Mouse (Mus musculus) embryo, embryonic 11.5 days (tissue): Measurements from ENCODE around the gene Tspan4.

Source experiments
- DNase-seq: peaks from one replicate; pipeline ENCODE4 v3.0.0-alpha.2; 2012; ENCODE audit warnings: low read depth, low spot score

The Tspan4 gene

DNA sequence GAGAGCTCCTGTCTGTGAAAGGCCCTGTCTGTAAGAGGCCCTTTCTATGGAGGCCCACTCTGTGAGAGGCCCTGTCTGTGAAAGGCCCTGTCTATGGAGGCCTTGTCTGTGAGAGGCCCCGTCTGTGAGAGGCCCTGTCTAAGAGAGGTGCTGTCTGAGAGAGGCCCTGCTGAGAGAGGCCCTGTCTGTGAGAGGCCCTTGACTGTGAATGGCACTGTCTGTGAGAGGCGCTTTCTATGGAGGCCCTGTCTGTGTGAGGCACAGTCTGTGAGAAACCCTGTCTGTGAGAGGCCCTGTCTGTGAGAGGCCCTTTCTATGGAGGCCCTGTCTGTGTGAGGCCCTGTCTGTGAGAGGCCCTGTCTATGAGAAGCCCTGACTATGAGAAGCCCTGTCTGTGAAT is 31.2 kb downstream of the Tspan4 start:
- DNase-seq, result no peak

GRCm38 (mm10) chr7:141508160-141508559 is 33.1 kb downstream of the Tspan4 start:
- no peak for DNase-seq

- DNase-seq, result no peak
Observed at GRCm38 (mm10) chr7:141510196-141510595, 35.2 kb downstream of the Tspan4 start.

DNA sequence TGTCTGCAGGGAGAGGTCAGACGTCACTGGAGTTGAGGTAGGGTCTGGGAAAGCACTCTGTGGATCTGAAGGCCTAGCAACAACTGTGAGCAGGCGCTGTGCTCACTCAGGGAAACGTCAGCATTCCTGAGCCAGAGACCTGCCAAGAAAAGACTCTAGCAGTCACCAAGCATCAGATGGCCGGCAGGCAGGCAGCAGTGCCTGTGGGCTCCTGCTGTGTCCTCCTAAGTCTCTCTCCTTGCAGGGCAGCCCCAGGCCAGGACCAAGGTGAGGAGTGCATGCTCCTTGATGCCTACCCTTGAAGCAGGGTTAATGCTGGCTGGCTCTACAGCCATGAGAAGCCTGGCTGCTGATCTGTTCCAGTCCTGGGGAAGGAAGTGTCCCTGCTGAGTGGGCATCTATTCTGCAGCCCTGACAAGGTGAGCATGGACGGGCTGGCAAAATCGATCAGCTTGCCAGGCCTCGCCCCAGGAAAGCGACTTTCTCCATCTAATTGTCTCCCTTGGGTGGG is 35.7 kb downstream of the Tspan4 start:
- no peak for DNase-seq

GRCm38 (mm10) chr7:141517638-141518037 is 42.6 kb downstream of the Tspan4 start:
- no peak for DNase-seq

- no peak for DNase-seq
Observed at GRCm38 (mm10) chr7:141518296-141518695, 43.3 kb downstream of the Tspan4 start.

DNA sequence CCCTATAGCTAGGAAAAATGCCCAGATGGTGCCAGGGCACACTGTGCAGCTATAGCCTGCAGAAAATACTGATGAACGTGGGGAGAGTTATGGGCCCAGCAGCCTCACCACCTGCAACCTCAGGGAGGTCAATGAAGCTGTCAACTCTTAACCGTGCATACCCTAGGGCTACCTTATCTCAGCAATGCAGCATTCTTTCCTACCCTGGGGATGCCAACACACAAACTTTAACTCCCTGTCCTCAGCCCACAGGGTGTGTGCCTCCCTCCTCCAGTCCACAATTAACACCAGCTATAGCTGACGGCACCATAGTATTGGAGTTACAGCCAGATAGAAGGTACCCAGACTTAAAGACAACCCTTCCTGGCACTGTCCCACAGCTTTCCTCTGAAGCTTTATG is 43.9 kb downstream of the Tspan4 start:
- DNase-seq, result no peak

DNA sequence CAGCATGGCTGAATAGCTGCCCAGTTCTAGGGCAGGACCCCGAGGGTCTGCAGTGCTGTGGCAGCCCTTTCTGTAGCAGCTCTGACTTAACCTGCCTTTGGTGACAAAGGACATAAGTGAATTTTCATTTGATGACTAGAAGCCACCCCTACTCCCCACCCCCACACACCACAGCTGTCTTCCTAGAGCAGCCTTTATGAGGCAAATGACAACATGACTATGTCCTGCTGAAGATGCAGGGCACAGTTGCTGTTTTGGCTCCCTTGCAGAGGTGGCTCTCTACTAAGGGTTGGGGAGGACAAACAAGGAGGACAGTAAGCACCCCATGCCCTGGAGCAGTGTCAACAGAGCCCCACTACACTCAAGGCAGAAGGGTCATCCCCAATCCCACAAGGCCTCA is 44.8 kb downstream of the Tspan4 start:
- no peak for DNase-seq

DNA sequence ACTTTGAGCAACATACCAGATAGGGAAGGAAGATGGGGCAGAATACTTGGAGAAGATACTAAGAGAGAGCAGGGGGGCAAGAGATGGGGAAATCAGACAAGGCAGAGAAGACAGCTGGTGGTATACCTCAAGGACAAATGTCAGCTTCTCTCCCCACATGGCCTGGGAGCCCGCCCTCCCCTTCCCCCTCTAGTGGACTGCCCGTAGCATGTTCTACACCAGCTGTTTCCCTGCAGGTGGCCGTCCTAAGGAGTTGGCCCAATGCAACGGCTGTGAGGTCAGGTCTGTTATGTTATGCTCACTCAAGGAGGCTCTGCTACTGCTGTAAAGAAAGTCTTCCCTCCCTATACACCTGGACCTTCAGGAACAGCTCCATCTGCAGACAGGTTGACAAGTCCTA is 48.0 kb downstream of the Tspan4 start:
- no peak for DNase-seq

GRCm38 (mm10) chr7:141524271-141524670 is 49.2 kb downstream of the Tspan4 start:
- no peak for DNase-seq

DNA sequence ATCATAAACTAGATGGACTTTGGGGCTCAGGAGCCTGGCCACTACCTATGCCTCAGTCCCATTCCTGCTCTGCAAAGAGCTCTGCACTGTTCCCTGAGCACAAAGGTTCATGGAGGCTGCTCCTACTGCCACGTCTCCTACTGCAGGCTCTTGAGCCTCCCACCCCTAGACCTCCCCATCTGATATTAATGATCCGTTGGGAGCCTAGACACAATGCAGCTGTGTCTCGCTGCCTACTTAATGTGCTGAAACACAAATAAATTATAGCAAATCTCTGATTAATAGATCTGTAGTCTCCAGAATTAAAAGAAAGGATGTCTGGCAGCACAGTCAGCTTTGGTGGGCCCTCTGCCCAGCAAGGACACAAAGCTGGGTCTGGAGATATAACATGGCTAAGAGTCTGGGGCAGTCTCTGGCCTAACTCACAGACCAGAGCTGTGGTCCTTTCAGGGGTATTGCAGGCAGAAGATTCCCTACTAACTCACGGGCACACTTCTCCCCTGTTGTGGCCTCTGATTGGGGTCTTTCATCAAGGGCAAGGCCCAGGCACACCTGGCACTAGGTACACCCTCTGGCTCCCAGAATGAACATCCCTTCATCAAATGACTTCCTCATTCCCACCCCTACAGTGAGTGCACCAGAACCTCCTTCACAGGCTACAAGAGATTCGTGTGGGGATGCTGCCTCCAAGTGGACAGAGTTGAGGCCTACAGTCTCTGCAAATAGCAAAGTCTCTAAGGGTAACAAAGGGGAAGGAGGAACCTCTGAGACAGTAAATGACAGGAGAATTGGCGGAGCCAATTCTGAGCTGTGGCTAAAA is 49.9 kb downstream of the Tspan4 start:
- DNase-seq, result peak; percentile 52

DNA sequence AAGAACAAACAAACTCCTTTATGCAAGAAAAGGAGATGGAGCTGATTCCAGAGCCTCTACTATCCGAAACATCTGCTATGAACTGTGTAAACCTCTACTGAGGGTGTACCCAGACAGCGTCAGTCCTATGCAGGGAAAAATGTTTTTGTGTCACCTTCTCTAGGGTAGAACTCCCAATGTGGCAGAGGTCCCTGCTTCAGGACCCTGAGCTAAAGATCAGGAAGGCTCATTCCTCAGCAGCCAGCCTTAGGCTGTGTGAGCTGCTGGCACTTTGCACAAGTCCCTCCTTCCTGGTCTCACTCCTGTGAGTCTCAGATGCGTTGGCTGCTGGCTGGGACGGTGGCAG is 50.5 kb downstream of the Tspan4 start:
- DNase-seq, result no peak

DNA sequence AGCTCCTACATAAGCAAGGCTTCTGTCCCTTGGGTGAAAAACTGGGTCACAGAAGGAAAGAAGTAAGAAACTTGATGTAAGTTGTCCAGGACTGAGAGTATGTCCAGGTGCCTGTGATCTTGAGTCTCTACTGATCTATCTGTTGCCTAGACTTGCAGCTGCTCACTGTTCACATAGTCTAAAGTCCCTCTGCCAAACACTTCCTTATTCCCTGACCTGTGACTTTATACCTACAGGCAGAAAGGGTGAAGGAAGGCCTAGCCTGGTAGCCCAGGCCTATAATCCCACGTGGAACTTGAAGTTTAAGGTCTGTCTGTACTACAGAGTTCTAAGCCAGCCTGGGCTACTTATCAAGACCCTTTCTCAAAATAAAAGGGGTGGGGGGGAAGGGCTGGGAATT is 60.5 kb downstream of the Tspan4 start:
- DNase-seq, result no peak

GRCm38 (mm10) chr7:141538852-141539555 is 64.0 kb downstream of the Tspan4 start:
- no peak for DNase-seq

DNA sequence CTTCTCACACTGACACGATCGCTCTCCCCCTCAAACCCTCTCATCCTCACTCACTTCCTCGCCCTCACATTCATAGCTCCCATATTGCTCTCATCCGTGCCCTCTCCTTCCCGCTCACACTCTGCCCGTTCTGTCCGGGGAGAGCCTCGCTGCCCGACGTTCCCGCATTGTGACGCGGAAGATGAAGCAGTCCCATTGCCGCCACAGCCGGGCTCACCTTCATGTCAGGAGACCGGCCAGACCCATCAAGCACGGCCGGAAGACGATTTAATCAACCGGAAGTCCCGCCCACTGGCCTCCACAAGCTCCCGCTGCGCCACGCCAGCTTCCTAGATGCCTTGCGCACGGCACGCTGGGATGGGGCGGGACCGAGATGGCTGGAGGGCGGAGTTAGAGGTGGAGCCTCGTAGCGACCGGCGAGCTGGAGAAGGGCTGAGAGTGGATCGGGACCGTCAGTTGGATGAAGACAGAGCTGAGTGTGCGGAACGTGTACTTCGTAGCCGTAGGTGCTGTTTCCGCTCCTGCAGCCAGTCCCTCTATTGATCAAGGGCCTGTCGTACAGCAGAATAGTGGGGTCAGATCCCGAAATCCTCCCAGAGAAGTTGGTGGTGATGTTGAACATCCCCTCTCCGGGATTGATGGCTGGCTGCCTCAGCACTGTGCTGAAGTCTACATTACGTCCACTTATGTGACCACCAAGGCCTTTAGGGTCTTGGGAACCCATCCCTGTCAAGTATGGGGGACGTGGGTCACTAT is 64.7 kb downstream of the Tspan4 start, which contains the start of gene Chid1:
TSS of gene Chid1 (minus strand) at position 302 of the 756 bp plus-strand sequence.
- peak; percentile 97 for DNase-seq

DNA sequence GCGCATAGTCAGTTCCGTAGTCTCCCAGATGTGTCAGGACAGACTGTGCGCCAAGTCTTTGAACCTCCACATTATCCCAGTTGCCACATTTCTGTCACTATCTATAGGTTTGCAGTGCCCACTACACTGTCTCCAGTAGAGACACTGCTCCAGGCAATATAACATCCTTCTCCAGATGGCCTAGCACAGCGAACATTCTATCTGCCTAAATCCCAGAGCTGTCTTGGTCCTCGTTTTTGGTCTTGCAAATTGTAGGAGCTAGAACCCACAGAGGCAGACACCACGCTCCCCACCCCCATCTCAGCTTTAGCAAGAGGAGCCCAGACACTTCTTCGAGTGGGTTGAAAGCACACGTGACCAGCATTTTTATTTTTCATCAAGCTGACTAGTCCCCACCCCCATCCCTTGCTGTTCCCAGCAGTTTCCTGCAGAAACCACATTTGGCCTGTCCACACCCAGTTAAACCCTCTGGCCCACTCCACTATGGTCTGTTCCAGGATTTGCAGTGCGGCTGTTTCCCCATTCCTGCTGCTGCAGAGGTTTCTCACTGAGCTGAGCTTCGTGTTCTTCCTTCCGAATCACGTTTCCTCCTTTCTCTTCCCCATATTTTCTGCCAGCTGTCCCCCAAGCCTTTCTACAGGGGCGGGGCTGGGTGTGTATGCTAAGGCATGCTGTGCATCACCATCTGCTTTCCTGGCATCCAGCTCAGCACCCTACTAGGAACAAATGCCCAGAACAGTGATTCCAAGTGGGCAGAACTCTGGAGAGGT is 65.5 kb downstream of the Tspan4 start:
- no peak for DNase-seq

- DNase-seq, result no peak
Observed at GRCm38 (mm10) chr7:141541681-141542080, 66.6 kb downstream of the Tspan4 start.

DNA sequence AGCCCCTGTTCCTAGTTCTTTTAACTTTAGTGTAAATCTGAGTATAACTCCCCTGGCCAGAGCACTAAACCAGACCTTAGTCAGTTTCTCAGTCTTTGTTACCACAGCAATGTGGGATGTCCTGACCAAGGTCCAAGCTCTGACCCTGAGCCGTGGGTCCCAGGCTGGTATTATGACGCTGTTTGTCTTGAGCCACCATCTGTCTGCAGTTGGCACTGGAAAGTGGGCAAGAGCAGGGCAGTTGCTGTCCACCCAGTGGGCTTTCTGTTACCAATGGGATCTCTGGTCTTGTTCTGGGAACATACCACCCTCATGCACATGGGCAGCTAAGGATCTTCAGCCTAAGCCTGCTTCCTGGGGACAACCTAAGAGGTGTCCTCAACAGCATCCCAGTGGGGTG is 67.5 kb downstream of the Tspan4 start:
- DNase-seq, result no peak
